Mouse (Mus musculus) erythroblast, embryonic 14.5 days (primary cell): ENCODE measurements around the gene Hydin. TPM values are rescaled to one million over a fixed set of nuclear protein-coding genes. Genes with fewer than 3 reads are reported as not detected.
"Not testable (repeated sequence)": the region's sequence is repeated elsewhere in the genome, so short reads cannot be mapped to it uniquely, and the experiment has no call there.

Experiments used
- H3K27me3 ChIP-seq: 2 replicates; pipeline ENCODE4 v1.6.1; 2012; ENCODE audit warnings: inconsistent platforms; ENCODE audit not compliant: control insufficient read depth
- H3K36me3 ChIP-seq: 2 replicates; pipeline ENCODE4 v1.6.1; 2012; ENCODE audit warnings: mild to moderate bottlenecking, inconsistent platforms; ENCODE audit not compliant: control insufficient read depth
- H3K4me1 ChIP-seq: 2 replicates; pipeline ENCODE4 v1.6.1; 2012; ENCODE audit warnings: inconsistent platforms; ENCODE audit not compliant: control insufficient read depth
- H3K4me3 ChIP-seq: replicated peaks from 2 replicates; pipeline ENCODE3; 2012; ENCODE audit warnings: moderate library complexity, mild to moderate bottlenecking, inconsistent platforms
- H3K9me3 ChIP-seq: 2 replicates; pipeline ENCODE4 v1.6.1; 2012; ENCODE audit warnings: low read length, inconsistent platforms, mixed read lengths; ENCODE audit not compliant: control insufficient read depth
- GATA1 ChIP-seq: IDR thresholded peaks from 2 replicates; pipeline ENCODE4 v1.6.1; 2012; ENCODE audit warnings: low read length, inconsistent platforms, mixed read lengths
- TAL1 ChIP-seq: IDR thresholded peaks from 3 replicates; pipeline ENCODE4 v1.6.1; 2012; ENCODE audit warnings: low read length, inconsistent platforms, mixed read lengths
- polyA plus RNA-seq: library from polyadenylated mRNA; stranded (reverse); fragments of >175 nt; gene quantifications from 2 replicates; pipeline ENCODE4 v1.2.3, GENCODE M21; 2012

The Hydin gene
- polyA plus RNA-seq, 1 experiment = under 0.01 TPM

- no peak for TF ChIP-seq TAL1
- TF ChIP-seq GATA1 = no peak
- H3K27me3 ChIP-seq = no peaks in the 10 kb centered on the region
- H3K4me3 ChIP-seq = no peak overlapping the region
- no peaks in the 10 kb centered on the region for H3K36me3 ChIP-seq
- H3K9me3 ChIP-seq = no peaks in the 10 kb centered on the region; the same call in 1 of the 2 replicates
- H3K4me1 ChIP-seq = no peaks in the 10 kb centered on the region
These were observed 85.1 kb downstream of the Hydin start for GRCm38 (mm10) chr8:110351909-110352308.

GRCm38 (mm10) chr8:110362975-110363374, 96.2 kb downstream of the Hydin start:
- H3K9me3 ChIP-seq = peaks cover 14% of the 10 kb centered on the region
- no peak overlapping the region for H3K4me3 ChIP-seq
- no peaks in the 10 kb centered on the region for H3K36me3 ChIP-seq
- no peaks in the 10 kb centered on the region for H3K27me3 ChIP-seq
- no peaks in the 10 kb centered on the region for H3K4me1 ChIP-seq
- TF ChIP-seq TAL1 (no peak), GATA1 (no peak)

DNA sequence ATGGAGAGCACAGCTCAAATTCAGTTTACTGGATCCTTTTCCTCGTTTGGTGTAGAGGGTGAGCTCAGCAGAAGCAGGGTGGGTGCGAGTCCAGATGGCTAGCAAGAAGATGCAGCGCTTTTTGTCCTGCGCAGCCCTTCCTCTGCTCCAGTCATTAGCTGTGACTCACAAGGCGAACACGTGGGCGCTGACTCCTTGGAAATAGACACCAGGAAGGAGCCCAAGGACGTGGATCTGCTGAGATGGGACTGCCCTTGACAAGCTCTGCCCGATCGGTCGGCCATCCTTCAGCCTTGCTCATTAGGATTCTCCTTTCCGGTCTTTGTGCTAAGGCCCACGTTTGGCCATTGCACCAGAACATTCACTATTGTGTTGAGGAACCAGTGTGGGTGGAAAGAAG, 106.1 kb downstream of the Hydin start:
- Histone ChIP-seq H3K4me1 (no peaks in the 10 kb centered on the region), H3K27me3 (no peaks in the 10 kb centered on the region), H3K4me3 (no peak overlapping the region), H3K9me3 (no peaks in the 10 kb centered on the region; the same call in 1 of the 2 replicates), H3K36me3 (no peaks in the 10 kb centered on the region)
- TF ChIP-seq GATA1 = no peak
- TF ChIP-seq TAL1 = no peak

DNA sequence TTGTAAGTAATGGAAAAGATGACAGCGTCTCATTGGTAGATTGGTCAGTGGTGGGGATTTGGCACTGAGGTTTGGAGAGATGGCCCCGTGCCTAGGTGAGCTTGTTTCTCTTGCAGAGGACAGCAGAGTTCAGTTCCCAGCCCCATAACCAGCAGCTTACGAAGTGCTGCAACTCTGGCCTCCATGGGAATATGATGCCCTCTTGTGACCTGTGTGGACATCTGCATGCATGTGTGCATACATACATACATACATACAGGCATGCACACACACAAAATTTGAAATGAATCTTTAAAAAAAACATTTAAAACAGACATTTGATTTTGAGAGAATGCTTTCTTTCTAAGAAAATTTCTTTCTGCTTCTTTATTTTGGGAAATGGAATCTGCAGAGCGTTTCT, 106.9 kb downstream of the Hydin start:
- no peak for TF ChIP-seq GATA1
- TF ChIP-seq TAL1 = no peak
- Histone ChIP-seq H3K9me3 (no peaks in the 10 kb centered on the region; the same call in 1 of the 2 replicates), H3K36me3 (no peaks in the 10 kb centered on the region), H3K4me3 (no peak overlapping the region), H3K4me1 (no peaks in the 10 kb centered on the region), H3K27me3 (no peaks in the 10 kb centered on the region)

DNA sequence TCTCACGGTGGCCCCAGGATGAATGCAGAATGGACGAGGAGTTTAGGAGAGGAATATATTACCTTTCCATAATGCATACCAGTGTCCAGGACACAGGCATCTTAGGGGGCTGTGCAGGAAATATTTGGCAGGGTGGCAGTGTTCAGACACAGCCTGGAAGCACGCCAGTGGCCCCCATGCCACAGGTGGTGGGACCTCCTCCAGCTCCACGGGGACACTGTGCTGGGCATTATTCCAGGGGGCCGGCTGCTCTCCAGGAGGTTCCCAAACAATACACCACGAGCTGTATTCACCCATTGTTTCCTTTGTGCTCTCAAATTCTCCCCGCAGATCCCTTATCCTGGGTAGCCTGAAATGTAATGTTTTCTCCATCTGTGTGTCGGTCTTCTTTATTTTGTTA, 116.0 kb downstream of the Hydin start:
- no peaks in the 10 kb centered on the region for H3K4me1 ChIP-seq
- no peak overlapping the region for H3K4me3 ChIP-seq
- H3K27me3 ChIP-seq = no peaks in the 10 kb centered on the region
- no peak for TF ChIP-seq TAL1
- TF ChIP-seq GATA1 = no peak
- H3K36me3 ChIP-seq = no peaks in the 10 kb centered on the region
- H3K9me3 ChIP-seq = no peaks in the 10 kb centered on the region

GRCm38 (mm10) chr8:110384632-110385031, 117.9 kb downstream of the Hydin start:
- H3K4me1 ChIP-seq, H3K27me3 ChIP-seq, H3K36me3 ChIP-seq, H3K4me3 ChIP-seq, H3K9me3 ChIP-seq: not testable (repeated sequence)

GRCm38 (mm10) chr8:110395656-110396055, 128.9 kb downstream of the Hydin start:
- no peak for TF ChIP-seq GATA1
- no peak for TF ChIP-seq TAL1
- no peaks in the 10 kb centered on the region; the same call in 1 of the 2 replicates for H3K9me3 ChIP-seq
- no peaks in the 10 kb centered on the region for H3K27me3 ChIP-seq
- no peaks in the 10 kb centered on the region for H3K4me1 ChIP-seq
- no peaks in the 10 kb centered on the region for H3K36me3 ChIP-seq
- H3K4me3 ChIP-seq = no peak overlapping the region

DNA sequence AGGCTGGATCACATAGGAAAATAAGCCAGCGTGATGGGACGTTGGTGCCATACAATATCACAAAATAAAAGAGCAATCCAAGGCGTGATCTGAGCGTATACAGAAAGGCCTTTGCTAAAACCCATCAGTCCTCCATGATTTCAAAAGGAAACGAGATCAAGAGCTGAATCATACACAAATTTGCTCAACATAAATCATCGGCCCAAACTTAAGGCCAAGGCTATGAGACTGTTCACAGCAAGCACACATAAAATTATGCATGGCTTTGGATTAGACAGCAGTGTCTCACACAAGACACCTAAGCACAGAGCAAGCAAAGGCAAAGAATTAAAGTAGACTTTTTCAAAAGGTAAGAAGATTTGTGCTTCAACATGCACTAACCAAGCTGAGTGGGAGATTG, 133.8 kb downstream of the Hydin start:
- no peaks in the 10 kb centered on the region for H3K4me1 ChIP-seq
- H3K9me3 ChIP-seq = no peaks in the 10 kb centered on the region; the same call in 1 of the 2 replicates
- H3K27me3 ChIP-seq = no peaks in the 10 kb centered on the region
- TF ChIP-seq GATA1 (no peak), TAL1 (no peak)
- no peaks in the 10 kb centered on the region for H3K36me3 ChIP-seq
- H3K4me3 ChIP-seq = no peak overlapping the region

DNA sequence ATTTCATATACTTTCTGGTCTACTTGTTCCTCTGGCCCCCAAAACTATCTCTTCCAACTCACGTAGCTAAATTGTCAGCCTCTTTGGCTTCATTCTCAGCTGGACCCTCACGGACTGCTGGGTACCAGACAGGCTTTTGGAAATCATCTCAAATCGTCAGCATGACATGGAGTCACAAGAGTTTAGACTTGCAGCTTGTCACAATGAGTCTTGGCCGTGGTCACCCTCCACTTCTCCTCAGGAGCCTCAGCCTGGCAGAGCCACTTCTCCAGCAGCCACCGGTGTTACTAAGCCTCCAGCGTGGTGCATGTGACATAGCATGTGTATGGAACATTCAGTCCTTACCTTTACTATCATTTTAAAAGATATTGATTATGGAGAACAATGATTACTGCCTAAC, 135.5 kb downstream of the Hydin start:
- TF ChIP-seq GATA1 = no peak
- no peak for TF ChIP-seq TAL1
- Histone ChIP-seq H3K9me3 (peaks cover 4% of the 10 kb centered on the region; the same call in 1 of the 2 replicates), H3K4me1 (no peaks in the 10 kb centered on the region), H3K4me3 (no peak overlapping the region), H3K36me3 (no peaks in the 10 kb centered on the region), H3K27me3 (no peaks in the 10 kb centered on the region)

GRCm38 (mm10) chr8:110404516-110404915, 137.7 kb downstream of the Hydin start:
- H3K36me3 ChIP-seq = no peaks in the 10 kb centered on the region
- H3K27me3 ChIP-seq = no peaks in the 10 kb centered on the region
- H3K9me3 ChIP-seq = peaks cover 4% of the 10 kb centered on the region; the same call in 1 of the 2 replicates
- TF ChIP-seq GATA1 (no peak), TAL1 (no peak)
- H3K4me1 ChIP-seq = no peaks in the 10 kb centered on the region
- no peak overlapping the region for H3K4me3 ChIP-seq
